Mouse (Mus musculus) stomach, embryonic 15.5 days (tissue): ENCODE results near the gene Pnrc2. TPM values are rescaled to one million over a fixed set of nuclear protein-coding genes. Genes with fewer than 3 reads are reported as not detected.

ENCODE experiments used
- ATAC-seq: fragments of 200-750 bp; cut with Nextera tagmentation; 2 replicates; pipeline ENCODE4 v1.8.0; 2017; ENCODE audit warnings: low read depth, moderate number of reproducible peaks, moderate TSS enrichment; ENCODE audit not compliant: insufficient read depth, low FRiP score
- H3K27ac ChIP-seq: fragments of 300-500 bp; sonication (generic); 2 replicates; pipeline ENCODE4 v1.5.1; 2015; ENCODE audit warnings: mild to moderate bottlenecking, inconsistent platforms
- H3K27me3 ChIP-seq: fragments of 300-500 bp; sonication (generic); replicated peaks from 2 replicates; pipeline ENCODE4 v1.6.1; 2015; ENCODE audit warnings: inconsistent platforms
- H3K36me3 ChIP-seq: fragments of 300-500 bp; sonication (generic); 2 replicates; pipeline ENCODE4 v1.6.1; 2015; ENCODE audit warnings: inconsistent platforms
- H3K4me1 ChIP-seq: fragments of 300-500 bp; sonication (generic); 2 replicates; pipeline ENCODE4 v1.6.1; 2015; ENCODE audit warnings: inconsistent platforms
- H3K4me2 ChIP-seq: fragments of 300-500 bp; sonication (generic); 2 replicates; pipeline ENCODE4 v1.6.1; 2015; ENCODE audit warnings: mild to moderate bottlenecking, inconsistent platforms
- H3K4me3 ChIP-seq: fragments of 300-500 bp; sonication (generic); replicated peaks from 2 replicates; pipeline ENCODE4 v1.5.1; 2015; ENCODE audit warnings: inconsistent platforms
- H3K9ac ChIP-seq: fragments of 300-500 bp; sonication (generic); 2 replicates; pipeline ENCODE4 v1.6.1; 2015; ENCODE audit warnings: inconsistent platforms
- H3K9me3 ChIP-seq: fragments of 300-500 bp; sonication (generic); 2 replicates; pipeline ENCODE4 v1.6.1; 2016; ENCODE audit warnings: inconsistent platforms
- WGBS: fragments of 180-500 bp; shearing (Covaris S2); methylation state at CpG from one replicate; pipeline ENCODE4 v1.1.7; 2015; 5-methylcytosine and 5-hydroxymethylcytosine counted together
- polyA plus RNA-seq: library from polyadenylated mRNA; unstranded; fragments of >200 nt; fragmentation: Nextera tagmentation; extraction: Ambion mirVana; gene quantifications from 2 replicates; pipeline ENCODE4 v1.2.1, GENCODE M21; 2015

Pnrc2 gene
- polyA plus RNA-seq, 1 experiment from 2014 or later = 178 TPM

DNA sequence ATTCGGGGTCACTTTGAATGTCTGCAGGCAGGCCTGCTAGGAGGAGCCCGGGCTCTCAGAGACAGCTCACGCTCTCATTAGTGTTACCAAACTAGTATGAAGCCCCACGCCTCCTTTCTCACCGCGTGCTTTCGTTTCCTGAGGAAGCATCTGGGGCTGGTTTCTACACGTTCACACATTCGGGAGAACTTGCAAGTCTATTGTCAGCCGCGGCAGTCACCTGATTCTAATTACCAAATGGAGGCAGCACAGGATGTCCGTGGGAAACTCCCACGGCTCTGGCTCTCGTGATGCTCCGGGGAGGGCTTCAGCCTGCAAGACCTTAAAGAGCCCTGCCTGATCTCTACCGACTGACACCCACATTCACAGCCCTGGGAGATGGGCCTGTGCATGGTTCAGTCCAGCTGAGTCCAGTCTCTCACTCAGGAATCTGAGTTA lies 3.0 kb upstream of the Pnrc2 start:
- H3K4me1 ChIP-seq = peaks cover 29% of the 10 kb centered on the region
- peak overlapping the region; percentile 98 for H3K27ac ChIP-seq
- ATAC-seq = no peak
- H3K9me3 ChIP-seq = no peaks in the 10 kb centered on the region
- no peak overlapping the region for H3K9ac ChIP-seq
- peak overlapping the region; percentile 51 for H3K4me2 ChIP-seq
- 2% methylated on average over 16 of the region's 16 CpGs for WGBS
- H3K36me3 ChIP-seq = 0 out of 2 replicates have a peak, but pooled peaks cover 3% of the 10 kb centered on the region
- H3K27me3 ChIP-seq = no peaks in the 10 kb centered on the region
- H3K4me3 ChIP-seq = peak overlapping the region; percentile 21

DNA sequence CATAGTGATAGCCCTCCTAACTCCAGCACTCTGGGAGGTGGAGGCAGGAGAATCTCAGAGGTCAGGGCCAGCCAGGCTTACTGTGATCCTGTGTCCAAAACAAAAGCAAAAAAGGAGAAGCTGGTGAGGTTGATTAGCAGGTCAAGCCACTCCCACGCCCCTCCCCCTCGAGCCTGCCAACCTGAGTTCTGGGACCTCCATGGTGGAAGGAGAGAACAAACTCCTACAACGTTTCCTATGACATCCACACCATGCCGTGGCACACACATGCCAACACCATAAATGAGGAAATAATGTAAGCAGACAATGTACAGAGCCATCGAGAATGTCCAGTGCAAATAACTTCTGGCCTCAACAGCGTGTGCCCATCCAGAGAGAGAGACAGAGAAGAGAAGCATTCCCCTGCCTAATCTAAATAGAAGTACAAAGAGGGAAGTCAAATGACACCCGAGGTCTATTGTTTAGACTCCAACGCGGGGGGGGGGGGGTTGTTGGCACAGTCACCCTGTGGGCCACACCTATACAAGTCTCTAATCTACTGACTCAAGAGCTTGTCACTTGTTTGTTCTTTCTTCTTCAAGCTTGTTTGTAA lies 2.4 kb upstream of the Pnrc2 start:
- H3K9ac ChIP-seq = no peak overlapping the region
- ATAC-seq = no peak

DNA sequence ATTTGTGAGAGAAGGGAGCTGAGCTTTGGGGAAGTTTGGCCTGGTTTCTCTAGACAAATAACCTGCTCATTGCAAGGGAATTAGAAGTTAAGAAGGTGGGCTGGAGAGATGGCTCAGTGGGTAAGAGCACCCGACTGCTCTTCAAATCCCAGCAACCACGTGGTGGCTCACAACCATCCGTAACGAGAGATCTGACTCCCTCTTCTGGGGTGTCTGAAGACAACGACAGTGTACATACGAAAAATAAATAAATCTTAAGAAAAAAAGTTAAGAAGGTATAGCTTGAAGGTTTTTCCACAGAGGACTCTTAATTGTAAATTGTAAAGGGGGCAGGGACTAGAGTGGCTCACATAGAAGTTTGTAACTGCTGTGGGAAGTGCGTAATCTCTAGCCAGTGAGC lies 1.9 kb upstream of the Pnrc2 start:
- peak overlapping the region; percentile 98 for H3K27ac ChIP-seq
- no peaks in the 10 kb centered on the region for H3K27me3 ChIP-seq
- 31% methylated on average over 7 of the region's 7 CpGs for WGBS
- H3K9ac ChIP-seq = no peak overlapping the region
- H3K36me3 ChIP-seq = 0 out of 2 replicates have a peak, but pooled peaks cover 5% of the 10 kb centered on the region
- H3K9me3 ChIP-seq = no peaks in the 10 kb centered on the region
- no peak for ATAC-seq
- H3K4me1 ChIP-seq = peaks cover 33% of the 10 kb centered on the region
- H3K4me3 ChIP-seq = no peak overlapping the region
- peak overlapping the region; percentile 51 for H3K4me2 ChIP-seq

More for the DNA sequence above, 2.4 kb upstream of the Pnrc2 start:
- 0 out of 2 replicates have a peak, but pooled peaks cover 3% of the 10 kb centered on the region for H3K36me3 ChIP-seq
- no peaks in the 10 kb centered on the region for H3K9me3 ChIP-seq
- peak overlapping the region; percentile 51 for H3K4me2 ChIP-seq
- H3K4me3 ChIP-seq = peak overlapping the region; percentile 21; the same call in 1 of the 2 replicates
- 4% methylated on average over 9 of the region's 9 CpGs for whole genome bisulfite sequencing
- no peaks in the 10 kb centered on the region for H3K27me3 ChIP-seq
- H3K27ac ChIP-seq = peak overlapping the region; percentile 98
- peaks cover 32% of the 10 kb centered on the region for H3K4me1 ChIP-seq

DNA sequence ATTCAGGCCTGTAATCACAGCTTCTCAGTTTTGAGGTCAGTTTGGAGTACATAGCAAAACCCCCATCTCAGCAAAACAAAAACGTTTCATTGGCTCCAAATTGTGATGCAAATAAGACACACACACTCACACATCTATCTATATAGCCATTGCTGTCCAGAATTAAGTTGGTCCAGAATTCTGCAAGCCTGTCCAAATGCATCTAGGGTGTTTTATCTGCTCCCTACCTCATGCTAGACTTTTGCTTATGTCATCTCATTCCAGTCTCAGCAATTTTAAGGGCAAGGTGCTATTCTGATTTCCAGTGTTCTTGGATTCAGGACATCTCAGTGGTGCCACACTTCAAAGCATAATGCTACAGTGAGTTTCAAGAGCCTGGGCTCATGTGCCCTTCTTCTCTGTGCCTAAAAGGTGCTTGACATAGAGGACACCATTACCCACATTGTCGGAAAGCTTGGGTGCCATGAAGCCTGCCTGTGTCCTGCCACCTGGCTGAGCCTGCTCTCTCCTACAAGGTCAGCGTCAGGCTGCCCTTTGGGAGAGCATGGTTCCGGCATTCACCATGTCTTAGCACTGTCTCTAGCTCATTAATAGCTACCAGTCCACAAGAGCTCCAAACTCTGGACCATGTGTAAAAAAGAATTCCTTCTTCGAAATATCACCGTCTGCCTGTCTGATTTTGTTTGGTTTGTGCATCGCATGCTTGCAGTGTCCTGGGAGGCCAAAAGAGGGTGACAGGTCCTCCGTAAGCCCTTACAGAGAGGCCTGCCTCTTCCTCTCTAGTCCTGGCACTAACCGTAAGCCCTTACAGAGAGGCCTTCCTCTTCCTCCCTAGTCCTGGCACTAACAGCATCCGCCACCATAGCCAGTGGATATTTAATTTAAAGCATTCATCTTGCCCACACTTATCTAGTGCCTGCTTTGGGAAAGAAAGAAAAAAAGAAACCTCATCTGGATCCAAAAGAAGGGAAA lies 1.2 kb upstream of the Pnrc2 start:
- Histone ChIP-seq H3K27ac (peak overlapping the region; percentile 98), H3K27me3 (no peaks in the 10 kb centered on the region), H3K36me3 (0 out of 2 replicates have a peak, but pooled peaks cover 7% of the 10 kb centered on the region), H3K9ac (peak overlapping the region; percentile 46), H3K9me3 (no peaks in the 10 kb centered on the region), H3K4me2 (peak overlapping the region; percentile 75; the same call in 1 of the 2 replicates), H3K4me1 (peaks cover 36% of the 10 kb centered on the region), H3K4me3 (no peak overlapping the region; the same call in 1 of the 2 replicates)
- 74% methylated on average over 10 of the region's 10 CpGs for WGBS
- ATAC-seq = no peak

DNA sequence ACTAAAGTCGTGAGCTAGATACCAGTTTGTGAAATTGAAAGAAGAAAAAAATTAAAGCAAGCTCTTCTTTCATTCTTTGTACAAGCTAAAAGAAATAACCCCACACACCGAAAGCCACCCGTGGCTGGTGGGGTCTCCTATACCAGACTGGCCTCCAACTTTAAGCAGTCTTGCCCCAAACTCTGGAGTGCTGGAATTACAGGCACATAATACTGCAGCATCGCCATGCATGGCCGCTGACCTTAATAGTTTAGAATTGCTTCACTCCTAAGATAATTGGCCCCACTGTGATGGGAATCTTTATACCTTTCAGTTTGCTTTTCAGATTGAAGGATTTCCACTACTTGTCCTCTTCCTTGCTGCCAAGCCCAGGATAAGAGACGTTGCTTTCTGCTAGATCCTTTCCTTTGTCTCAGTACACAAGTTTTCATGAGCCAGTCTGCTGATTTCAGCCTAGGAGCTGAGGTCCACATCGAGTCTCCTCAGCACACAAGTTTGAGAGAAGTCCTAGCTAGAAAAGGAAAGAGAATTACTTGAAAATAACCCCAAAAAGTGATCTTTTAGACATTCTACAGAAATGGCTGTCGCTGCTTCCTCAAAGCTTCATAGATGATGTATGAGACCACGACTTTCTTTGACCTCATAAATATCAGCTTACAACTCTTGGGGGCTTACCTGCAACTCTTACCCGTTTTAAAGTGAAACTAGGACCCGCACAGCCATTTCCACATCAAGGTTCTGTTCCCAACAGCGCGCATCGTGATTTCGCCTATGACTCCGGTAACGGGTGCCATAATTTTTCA lies 860 bp downstream of the Pnrc2 start:
- H3K4me1 ChIP-seq = peaks cover 36% of the 10 kb centered on the region
- peak overlapping the region; percentile 77 for H3K4me3 ChIP-seq
- peak overlapping the region; percentile 76 for H3K9ac ChIP-seq
- WGBS = 4% methylated on average over 17 of the region's 17 CpGs
- H3K27ac ChIP-seq = peak overlapping the region; percentile 100
- H3K27me3 ChIP-seq = no peaks in the 10 kb centered on the region
- H3K36me3 ChIP-seq = 0 out of 2 replicates have a peak, but pooled peaks cover 7% of the 10 kb centered on the region
- no peak for ATAC-seq
- peak overlapping the region; percentile 75 for H3K4me2 ChIP-seq
- H3K9me3 ChIP-seq = no peaks in the 10 kb centered on the region

DNA sequence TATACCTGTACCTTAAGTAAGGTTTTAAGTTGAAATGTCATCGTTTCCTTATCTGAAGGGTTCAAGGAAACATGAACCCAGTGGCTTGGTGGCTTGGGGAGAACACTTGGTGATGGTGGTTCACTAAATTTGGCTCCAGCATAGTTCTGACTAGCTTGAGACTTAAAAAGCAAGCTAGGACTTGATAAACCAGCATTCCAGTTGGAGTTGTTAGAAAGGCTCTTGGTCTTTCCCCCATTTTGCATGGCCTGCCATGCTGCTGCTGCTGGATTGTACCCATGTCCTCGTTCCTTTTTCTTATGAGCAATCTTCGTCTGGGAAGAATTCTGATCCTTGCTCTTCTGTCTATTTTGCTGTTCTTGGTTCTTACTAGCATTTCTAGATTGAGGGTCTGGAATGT lies 1.6 kb downstream of the Pnrc2 start:
- no peak for ATAC-seq
- Histone ChIP-seq H3K9me3 (no peaks in the 10 kb centered on the region), H3K4me3 (peak overlapping the region; percentile 77), H3K27me3 (no peaks in the 10 kb centered on the region), H3K4me1 (peaks cover 35% of the 10 kb centered on the region), H3K4me2 (peak overlapping the region; percentile 75), H3K36me3 (0 out of 2 replicates have a peak, but pooled peaks cover 7% of the 10 kb centered on the region), H3K27ac (peak overlapping the region; percentile 13; the same call in 1 of the 2 replicates), H3K9ac (no peak overlapping the region)
- 31% methylated on average over 3 of the region's 3 CpGs for WGBS

DNA sequence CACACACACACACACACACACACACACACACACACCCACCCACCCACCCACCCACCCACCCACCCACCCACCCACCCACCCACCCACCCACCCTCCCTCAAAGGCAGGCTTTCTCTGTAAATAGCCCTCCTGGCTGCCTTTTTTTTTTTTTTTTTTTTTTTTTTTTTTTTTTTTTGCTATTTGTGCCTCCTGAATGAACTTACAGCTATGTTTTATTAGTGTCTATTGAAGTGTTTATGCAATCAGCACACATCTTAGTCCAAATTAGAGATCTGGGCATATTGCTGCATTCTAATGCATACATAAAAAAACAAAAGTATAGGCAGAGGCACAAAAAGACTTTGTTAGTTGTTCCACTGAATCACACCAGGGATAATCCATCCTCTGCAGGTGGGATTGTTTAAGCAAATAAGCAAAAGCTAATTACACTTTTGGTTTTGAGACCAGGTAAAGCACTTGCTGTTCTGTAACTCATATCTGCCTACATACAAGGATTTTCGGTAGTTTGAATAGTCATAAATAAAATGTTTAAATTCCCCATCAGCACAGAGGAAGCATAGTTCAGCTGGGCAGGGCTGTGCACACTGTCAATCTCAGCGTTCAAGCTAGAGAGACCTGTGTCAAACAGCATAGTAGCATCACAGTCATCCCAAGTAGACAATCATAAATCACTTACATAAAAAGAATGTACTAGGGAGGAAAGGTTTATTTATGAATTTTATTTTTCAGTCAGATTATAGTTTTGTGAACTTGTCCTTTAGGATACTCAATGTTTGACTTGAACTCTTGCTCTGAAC lies 3.2 kb downstream of the Pnrc2 start:
- 0 out of 2 replicates have a peak, but pooled peaks cover 12% of the 10 kb centered on the region for H3K36me3 ChIP-seq
- no peak overlapping the region for H3K4me3 ChIP-seq
- H3K9ac ChIP-seq = no peak overlapping the region
- H3K27me3 ChIP-seq = no peaks in the 10 kb centered on the region
- peaks cover 21% of the 10 kb centered on the region for H3K4me1 ChIP-seq
- H3K27ac ChIP-seq = no peak overlapping the region
- H3K4me2 ChIP-seq = peak overlapping the region; percentile 36
- no peaks in the 10 kb centered on the region for H3K9me3 ChIP-seq
- WGBS = 22% methylated on average over 2 of the region's 2 CpGs
- ATAC-seq = no peak

DNA sequence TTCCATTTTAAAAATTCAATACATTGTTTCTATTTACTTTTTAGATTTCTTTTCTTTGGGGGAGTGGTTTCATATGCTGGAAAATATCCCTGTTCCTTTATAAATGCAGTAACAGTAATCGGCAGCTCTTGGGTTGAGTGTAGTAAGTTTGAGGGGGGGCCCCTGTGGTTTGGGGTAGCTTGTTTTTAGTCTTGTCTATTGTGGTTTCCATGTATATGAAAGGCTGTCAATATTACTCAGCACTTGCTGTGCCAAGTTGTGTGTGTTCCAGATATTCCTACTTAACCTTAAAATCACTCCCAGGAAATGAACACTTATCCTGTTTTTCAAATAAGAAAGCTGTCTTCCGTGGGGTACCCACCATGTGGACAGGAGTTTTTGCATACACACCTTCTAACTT lies 4.7 kb downstream of the Pnrc2 start:
- Histone ChIP-seq H3K4me1 (peaks cover 9% of the 10 kb centered on the region; the same call in 1 of the 2 replicates), H3K36me3 (0 out of 2 replicates have a peak, but pooled peaks cover 12% of the 10 kb centered on the region), H3K27ac (peak overlapping the region; percentile 58; the same call in 1 of the 2 replicates), H3K4me2 (no peak overlapping the region), H3K9ac (no peak overlapping the region), H3K27me3 (no peaks in the 10 kb centered on the region), H3K4me3 (no peak overlapping the region), H3K9me3 (no peaks in the 10 kb centered on the region)
- no peak for ATAC-seq
- WGBS = 44% methylated on average over 2 of the region's 2 CpGs

DNA sequence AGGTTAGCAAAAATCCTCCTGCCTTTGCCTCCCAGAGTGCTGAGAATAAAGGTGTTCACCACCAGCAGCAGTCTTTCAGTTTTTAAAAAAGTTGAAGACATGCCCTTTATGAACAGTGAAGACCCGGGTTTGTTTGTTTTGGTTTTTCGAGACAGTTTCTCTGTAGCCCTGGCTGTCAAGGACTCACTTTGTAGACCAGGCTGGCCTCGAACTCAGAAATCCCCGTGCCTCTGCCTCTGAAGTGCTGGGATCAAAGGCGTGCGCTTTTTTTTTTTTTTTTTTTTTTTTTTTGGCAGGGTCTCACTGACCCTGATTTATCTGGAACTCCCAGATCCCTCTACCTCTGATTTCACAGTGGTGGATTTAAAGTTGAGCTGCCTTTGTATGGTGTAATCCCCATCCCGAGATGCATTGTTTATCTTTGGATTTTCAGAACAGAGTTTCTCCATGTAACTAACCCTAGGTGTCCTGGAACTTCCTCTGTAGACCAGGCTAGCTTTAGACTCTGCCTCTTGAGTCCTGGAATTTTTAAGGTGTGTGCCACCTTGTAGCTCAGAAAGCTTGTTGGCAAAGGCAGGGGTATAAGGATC lies 16.0 kb downstream of the Pnrc2 start:
- ATAC-seq = no peak
- H3K9me3 ChIP-seq = no peaks in the 10 kb centered on the region
- 6% methylated on average over 7 of the region's 7 CpGs for WGBS
- no peak overlapping the region for H3K27ac ChIP-seq
- peak overlapping the region; percentile 90 for H3K4me3 ChIP-seq
- peaks cover 22% of the 10 kb centered on the region for H3K4me1 ChIP-seq
- H3K4me2 ChIP-seq = peak overlapping the region; percentile 59
- H3K9ac ChIP-seq = peak overlapping the region; percentile 5; the same call in 1 of the 2 replicates
- no peaks in the 10 kb centered on the region for H3K27me3 ChIP-seq
- H3K36me3 ChIP-seq = no peaks in the 10 kb centered on the region; the same call in 1 of the 2 replicates

DNA sequence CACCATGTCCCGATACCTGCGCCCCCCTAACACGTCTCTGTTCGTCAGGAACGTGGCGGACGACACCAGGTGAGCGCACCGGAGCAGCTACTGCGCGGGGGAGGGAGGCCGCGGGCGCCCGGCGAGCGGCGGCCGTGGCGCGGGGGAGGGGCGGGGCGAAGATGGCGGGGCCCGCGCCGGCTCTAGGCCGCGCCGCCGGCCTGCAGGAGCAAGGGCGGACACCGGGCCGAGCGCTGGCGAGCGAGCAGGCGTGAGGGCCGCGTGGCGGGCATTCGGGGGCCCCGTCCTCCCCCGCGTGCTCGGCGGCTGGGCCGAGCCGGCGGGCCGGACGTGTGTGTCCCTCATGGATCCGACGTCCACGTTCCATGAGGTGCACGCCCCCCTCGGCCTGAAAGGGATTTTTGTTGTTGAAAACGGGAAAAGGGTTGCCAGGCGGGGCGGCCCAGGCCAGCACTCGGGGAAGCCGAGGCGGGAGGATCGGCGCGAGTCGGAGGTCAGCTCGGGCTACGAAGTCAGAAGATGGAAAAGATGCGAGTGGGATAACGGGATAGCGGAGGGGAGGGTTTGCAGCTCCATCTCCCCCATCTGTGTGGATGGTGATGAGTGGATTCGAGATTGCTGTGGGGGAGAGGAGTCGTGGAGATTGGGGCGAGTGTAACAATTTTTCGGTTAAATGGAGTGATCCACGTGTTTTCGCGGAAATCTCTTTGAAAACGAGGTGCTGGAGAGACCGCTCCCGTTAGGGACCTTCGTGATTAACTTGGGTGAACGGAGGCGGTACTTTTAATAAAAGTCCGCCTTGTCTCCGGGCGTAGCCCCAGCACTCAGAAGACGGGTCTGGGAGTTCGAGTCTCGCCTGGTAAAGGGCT lies 17.2 kb downstream of the Pnrc2 start:
- no peaks in the 10 kb centered on the region for H3K27me3 ChIP-seq
- peaks cover 22% of the 10 kb centered on the region for H3K4me1 ChIP-seq
- H3K9me3 ChIP-seq = no peaks in the 10 kb centered on the region
- under 1% methylated on average over 87 of the region's 91 CpGs for WGBS
- H3K4me2 ChIP-seq = peak overlapping the region; percentile 59
- no peaks in the 10 kb centered on the region; the same call in 1 of the 2 replicates for H3K36me3 ChIP-seq
- peak; percentile 74 for ATAC-seq
- H3K4me3 ChIP-seq = peak overlapping the region; percentile 90
- peak overlapping the region; percentile 100 for H3K27ac ChIP-seq
- H3K9ac ChIP-seq = peak overlapping the region; percentile 97
